Mouse (Mus musculus): Measurements from ENCODE around the gene Nbea.

GRCm38 (mm10) chr3:55693073-55693472, 490.4 kb downstream of the Nbea start:
- no peak for TF ChIP-seq NRF1 (IDR thresholded peaks at IDR 0.05; ENCODE audit: insufficient read depth, low read depth, low read length, poor library complexity, severe bottlenecking)
- no peak for TF ChIP-seq MAX (IDR thresholded peaks at IDR 0.05; ENCODE audit: low read length)
- TF ChIP-seq BHLHE40 (IDR thresholded peaks at IDR 0.05; ENCODE audit: borderline replicate concordance, low read depth, low read length) = no peak
- TF ChIP-seq POLR2A (IDR thresholded peaks at IDR 0.05; ENCODE audit: control insufficient read depth in 1 of 2, insufficient read depth in 1 of 2, low read depth in 1 of 2, low read length in 2 of 2, poor library complexity in 1 of 2) = no peak
- no peak for TF ChIP-seq CTCF (IDR thresholded peaks at IDR 0.05 in 2 of 3, conservative IDR thresholded peaks at IDR 0.05 in 1 of 3; ENCODE audit: control insufficient read depth in 1 of 3, insufficient read depth in 1 of 3, low read depth in 2 of 3, low read length in 3 of 3, poor library complexity in 1 of 3, severe bottlenecking in 1 of 3)
- TF ChIP-seq CHD1 (IDR thresholded peaks at IDR 0.05; ENCODE audit: low read depth, low read length) = no peak
- no peak for TF ChIP-seq SMC3 (IDR thresholded peaks at IDR 0.05; ENCODE audit: low read depth, low read length)
- TF ChIP-seq CHD2 (IDR thresholded peaks at IDR 0.05; ENCODE audit: low read length) = no peak
